Mouse (Mus musculus) C2C12 (cell line): ENCODE results near the gene Dhx29. TPM values are rescaled to one million over a fixed set of nuclear protein-coding genes. Genes with fewer than 3 reads are reported as not detected.

Experiments used
- H3K27me3 ChIP-seq: one replicate; pipeline ENCODE4 v1.6.1; 2011; ENCODE audit not compliant: control insufficient read depth, insufficient read depth, insufficient read length
- H3K36me3 ChIP-seq: one replicate; pipeline ENCODE4 v1.6.1; 2011; ENCODE audit not compliant: control insufficient read depth, insufficient read depth
- H3K4me3 ChIP-seq: one replicate; pipeline ENCODE4 v1.5.1; 2011; ENCODE audit warnings: mild to moderate bottlenecking, control low read depth; ENCODE audit not compliant: poor library complexity, insufficient read depth, severe bottlenecking
- H3K79me2 ChIP-seq: one replicate; pipeline ENCODE4 v1.6.1; 2011; ENCODE audit not compliant: control insufficient read depth, insufficient read depth
- H3K79me3 ChIP-seq: one replicate; pipeline ENCODE4 v1.6.1; 2011; ENCODE audit warnings: low read depth, control low read depth
- H3ac ChIP-seq: one replicate; pipeline ENCODE3; 2011; ENCODE audit warnings: low read depth; ENCODE audit not compliant: control insufficient read depth, insufficient read length
- CEBPB ChIP-seq: IDR thresholded peaks from one replicate; pipeline ENCODE4 v1.6.1; 2011; ENCODE audit warnings: low read depth, mild to moderate bottlenecking, control low read depth, moderate library complexity
- CTCF ChIP-seq: IDR thresholded peaks from one replicate; pipeline ENCODE4 v1.5.1; 2011; ENCODE audit not compliant: control insufficient read depth, insufficient read depth, insufficient read length
- FOSL1 ChIP-seq: IDR thresholded peaks from one replicate; pipeline ENCODE4 v1.8.0; 2011; ENCODE audit warnings: mild to moderate bottlenecking, low read length; ENCODE audit not compliant: poor library complexity, insufficient read depth, severe bottlenecking
- MAX ChIP-seq: IDR thresholded peaks from one replicate; pipeline ENCODE4 v1.6.1; 2011; ENCODE audit warnings: mild to moderate bottlenecking, control low read depth
- MYOD1 ChIP-seq: IDR thresholded peaks from one replicate; pipeline ENCODE4 v1.6.1; 2011; ENCODE audit warnings: low read depth; ENCODE audit not compliant: control insufficient read depth, insufficient read length
- MYOG ChIP-seq: IDR thresholded peaks from one replicate; pipeline ENCODE4 v1.6.1; 2011; ENCODE audit not compliant: control insufficient read depth, insufficient read length; ENCODE audit errors: extremely low read depth
- USF1 ChIP-seq: IDR thresholded peaks from one replicate; pipeline ENCODE4 v1.6.1; 2011; ENCODE audit warnings: low read depth, mild to moderate bottlenecking, control low read depth, moderate library complexity
- polyA plus RNA-seq: library from polyadenylated mRNA; unstranded; fragments of >200 nt; fragmentation: generic; extraction: Trizol; gene quantifications from one replicate; pipeline ENCODE4 v1.2.1, GENCODE M21; 2012; ENCODE audit warnings: missing spikeins

The Dhx29 gene
- polyA plus RNA-seq, 1 experiment, result 12.5 TPM

GRCm38 (mm10) chr13:112964421-112964820 is 37.2 kb downstream of the Dhx29 start:
- no peaks in the 10 kb centered on the region for H3K27me3 ChIP-seq
- no peaks in the 10 kb centered on the region for H3K79me3 ChIP-seq
- peaks cover 37% of the 10 kb centered on the region for H3K36me3 ChIP-seq
- no peak overlapping the region for H3K4me3 ChIP-seq
- TF ChIP-seq MAX (no peak), USF1 (no peak), FOSL1 (no peak), CEBPB (no peak), MYOG (no peak), MYOD1 (no peak), CTCF (no peak)
- no peaks in the 10 kb centered on the region for H3K79me2 ChIP-seq
- H3ac ChIP-seq, result no peak overlapping the region

GRCm38 (mm10) chr13:112967267-112967666 is 40.0 kb downstream of the Dhx29 start:
- Histone ChIP-seq H3K79me3 (no peaks in the 10 kb centered on the region), H3ac (no peak overlapping the region), H3K79me2 (no peaks in the 10 kb centered on the region), H3K27me3 (no peaks in the 10 kb centered on the region), H3K4me3 (no peak overlapping the region), H3K36me3 (peaks cover 32% of the 10 kb centered on the region)
- TF ChIP-seq CTCF, result no peak
- no peak for TF ChIP-seq CEBPB
- TF ChIP-seq MYOD1, result no peak
- no peak for TF ChIP-seq MAX
- no peak for TF ChIP-seq MYOG
- no peak for TF ChIP-seq USF1
- no peak for TF ChIP-seq FOSL1

- H3K36me3 ChIP-seq, result no peaks in the 10 kb centered on the region
- no peaks in the 10 kb centered on the region for H3K79me3 ChIP-seq
- H3K79me2 ChIP-seq, result no peaks in the 10 kb centered on the region
- H3ac ChIP-seq, result no peak overlapping the region
- TF ChIP-seq CTCF, result no peak
- no peak for TF ChIP-seq MAX
- TF ChIP-seq MYOD1, result no peak
- no peak for TF ChIP-seq CEBPB
- no peak for TF ChIP-seq FOSL1
- TF ChIP-seq USF1, result no peak
- TF ChIP-seq MYOG, result no peak
- no peak overlapping the region for H3K4me3 ChIP-seq
- H3K27me3 ChIP-seq, result no peaks in the 10 kb centered on the region
These were observed 49.5 kb downstream of the Dhx29 start for GRCm38 (mm10) chr13:112976720-112977119.

GRCm38 (mm10) chr13:112985605-112986450 is 58.6 kb downstream of the Dhx29 start:
- no peaks in the 10 kb centered on the region for H3K36me3 ChIP-seq
- H3K4me3 ChIP-seq, result no peak overlapping the region
- TF ChIP-seq MYOD1 (no peak), MYOG (no peak), CTCF (no peak), FOSL1 (no peak), CEBPB (no peak), MAX (no peak), USF1 (no peak)
- no peak overlapping the region for H3ac ChIP-seq
- H3K27me3 ChIP-seq, result no peaks in the 10 kb centered on the region
- H3K79me2 ChIP-seq, result no peaks in the 10 kb centered on the region
- H3K79me3 ChIP-seq, result no peaks in the 10 kb centered on the region

GRCm38 (mm10) chr13:112986451-112986950 is 59.2 kb downstream of the Dhx29 start:
- H3K79me3 ChIP-seq, result no peaks in the 10 kb centered on the region
- TF ChIP-seq CTCF (no peak), MAX (no peak), MYOG (no peak), MYOD1 (no peak), FOSL1 (no peak), CEBPB (no peak), USF1 (no peak)
- H3K27me3 ChIP-seq, result no peaks in the 10 kb centered on the region
- no peaks in the 10 kb centered on the region for H3K79me2 ChIP-seq
- H3ac ChIP-seq, result no peak overlapping the region
- no peaks in the 10 kb centered on the region for H3K36me3 ChIP-seq
- H3K4me3 ChIP-seq, result no peak overlapping the region
